Mouse (Mus musculus): ENCODE measurements at regions not wholly inside any gene's neighbourhood (a gene's known extent, or its start where the extent isn't known, plus 50 kb on each side); places are given as distances from the start of the nearest gene placed in this dataset.

- intact Hi-C loops (cut with DNase I): no loop called here
Measured at GRCm38 (mm10) chr13:28898900-28899299, 54.6 kb downstream of the Sox4 start.

GRCm38 (mm10) chr13:28892896-28893295, 60.6 kb downstream of the Sox4 start:
- intact Hi-C loops (cut with DNase I): no loop called here

- intact Hi-C loops (cut with DNase I): no loop called here
Measured at GRCm38 (mm10) chr13:28887098-28887497, 66.4 kb downstream of the Sox4 start.

- intact Hi-C loops (cut with DNase I): no loop called here
Measured at GRCm38 (mm10) chr13:28886691-28887090, 66.8 kb downstream of the Sox4 start.

- intact Hi-C loops (cut with DNase I): no loop called here
Measured at GRCm38 (mm10) chr13:28885083-28886037, 68.2 kb downstream of the Sox4 start.

- intact Hi-C loops (cut with DNase I): no loop called here
Measured at GRCm38 (mm10) chr13:28884191-28884820, 69.2 kb downstream of the Sox4 start.

- intact Hi-C loops (cut with DNase I): no loop called here
Measured at GRCm38 (mm10) chr13:28883398-28883797, 70.1 kb downstream of the Sox4 start.

GRCm38 (mm10) chr13:28880888-28881287, 72.6 kb downstream of the Sox4 start:
- intact Hi-C loops (cut with DNase I): no loop called here

GRCm38 (mm10) chr13:28878692-28879091, 74.8 kb downstream of the Sox4 start:
- intact Hi-C loops (cut with DNase I): no loop called here

- intact Hi-C loops (cut with DNase I): no loop called here
Measured at GRCm38 (mm10) chr13:28876771-28877170, 76.7 kb downstream of the Sox4 start.

GRCm38 (mm10) chr13:28870681-28871080, 82.8 kb downstream of the Sox4 start:
- intact Hi-C loops (cut with DNase I): no loop called here

- intact Hi-C loops (cut with DNase I): no loop called here
Measured at GRCm38 (mm10) chr13:28867210-28867609, 86.3 kb downstream of the Sox4 start.

GRCm38 (mm10) chr13:28866686-28867085, 86.8 kb downstream of the Sox4 start:
- intact Hi-C loops (cut with DNase I): no loop called here

- intact Hi-C loops (cut with DNase I): no loop called here
Measured at GRCm38 (mm10) chr13:28860601-28861000, 92.9 kb downstream of the Sox4 start.

GRCm38 (mm10) chr13:28859829-28860427, 93.6 kb downstream of the Sox4 start:
- intact Hi-C loops (cut with DNase I): no loop called here

- intact Hi-C loops (cut with DNase I): no loop called here
Measured at GRCm38 (mm10) chr13:28858001-28858400, 95.5 kb downstream of the Sox4 start.

- intact Hi-C loops (cut with DNase I): no loop called here
Measured at GRCm38 (mm10) chr13:28857201-28857600, 96.3 kb downstream of the Sox4 start.

GRCm38 (mm10) chr13:28856472-28856871, 97.0 kb downstream of the Sox4 start:
- intact Hi-C loops (cut with DNase I): no loop called here

GRCm38 (mm10) chr13:28854247-28854646, 99.3 kb downstream of the Sox4 start:
- intact Hi-C loops (cut with DNase I): no loop called here

- intact Hi-C loops (cut with DNase I): no loop called here
Measured at GRCm38 (mm10) chr13:28848305-28848704, 105.2 kb downstream of the Sox4 start.

GRCm38 (mm10) chr13:28847478-28847877, 106.0 kb downstream of the Sox4 start:
- intact Hi-C loops (cut with DNase I): no loop called here

GRCm38 (mm10) chr13:28844495-28844894, 109.0 kb downstream of the Sox4 start:
- intact Hi-C loops (cut with DNase I): no loop called here
